Mouse (Mus musculus) heart, adult 2 months (tissue): ENCODE measurements around the gene Clrn3.

ENCODE experiments used
- CTCF ChIP-seq: fragments of 200-600 bp; IDR thresholded peaks from 2 replicates; pipeline ENCODE4 v1.8.1; 2022; ENCODE audit warnings: antibody characterized with exemption, mild to moderate bottlenecking, moderate library complexity
- POLR2A ChIP-seq: fragments of 200-500 bp; IDR thresholded peaks from 2 replicates; pipeline ENCODE4 v1.6.1; 2011; ENCODE audit warnings: mild to moderate bottlenecking, low read depth, low read length, control low read depth; ENCODE audit not compliant: insufficient read depth

- TF ChIP-seq POLR2A (no peak), CTCF (no peak)
Measured at GRCm38 (mm10) chr7:135529068-135529467, 614 bp upstream of the Clrn3 start.
